Mouse (Mus musculus): ENCODE measurements at regions not wholly inside any gene's neighbourhood (a gene's known extent, or its start where the extent isn't known, plus 50 kb on each side); places are given as distances from the start of the nearest gene placed in this dataset.

DNA sequence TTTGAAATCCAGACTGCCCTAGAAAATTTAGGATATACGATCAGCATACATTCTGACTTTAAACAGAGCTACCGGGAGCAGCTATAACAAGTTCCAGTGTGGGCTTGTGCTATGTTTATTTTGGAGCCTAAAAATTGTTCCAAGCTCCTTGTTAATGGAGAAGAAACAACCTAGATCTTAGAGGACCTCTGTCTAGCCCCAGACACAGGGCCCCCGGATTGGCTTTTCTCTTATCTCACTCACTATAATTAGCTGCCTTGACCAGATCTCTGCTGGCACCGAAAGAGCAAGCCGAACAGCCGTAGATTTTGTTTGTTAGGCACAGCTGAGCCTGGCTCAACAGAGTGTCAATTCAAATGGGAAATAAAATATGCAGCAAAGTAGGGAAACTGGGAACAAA lies 50.1 kb upstream of the Herpud2 start:
- DNase-seq (ENCODE audit: low spot score in 2 of 2): peak in 1 of 2 experiments; percentile 66

Data from left cerebral cortex, adult 9 months (tissue).